Mouse (Mus musculus) hindlimb bud, embryonic 11.5 days (tissue): ENCODE results near the gene Jazf1.

Experiments
- DNase-seq: peaks from one replicate; pipeline ENCODE4 v3.0.0-alpha.2; 2012; ENCODE audit warnings: low read depth, low spot score; ENCODE audit errors: extremely low spot score

The Jazf1 gene

DNA sequence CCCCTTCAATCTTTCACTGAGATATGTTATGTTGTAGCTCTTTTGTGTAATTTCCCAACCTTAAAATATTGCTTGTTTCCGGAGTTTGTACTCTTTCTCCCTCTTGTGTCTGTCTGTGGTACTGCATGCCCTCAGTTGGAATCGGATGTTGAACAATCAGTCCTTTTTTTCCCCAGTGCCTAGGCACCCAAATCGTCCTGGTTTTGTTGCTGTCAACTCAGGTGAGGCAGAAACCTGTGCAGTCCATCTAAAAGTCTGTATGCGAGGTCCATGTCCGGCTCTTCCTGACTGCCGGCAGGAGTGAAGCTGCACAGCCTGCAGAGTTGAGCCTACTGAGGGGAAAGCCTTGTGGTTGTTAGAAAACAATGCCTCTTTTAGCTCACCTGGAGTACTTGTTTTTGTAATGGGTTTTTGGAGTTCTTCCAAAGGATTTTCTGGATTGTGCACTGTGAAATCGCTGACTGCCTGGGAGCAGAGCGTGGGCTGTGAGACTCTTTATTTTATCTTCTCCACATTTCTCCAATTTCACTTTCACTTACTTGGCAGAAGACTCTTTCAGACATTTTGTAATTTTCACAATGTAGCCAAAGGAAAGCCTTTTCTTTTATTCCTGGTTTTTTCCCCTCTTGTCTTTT lies 343.5 kb downstream of the Jazf1 start:
- DNase-seq: peak; percentile 66
